Mouse (Mus musculus) testis, adult 2 months (tissue): ENCODE results near the gene Cideb. TPM values are rescaled to one million over a fixed set of nuclear protein-coding genes. Genes with fewer than 3 reads are reported as not detected.

Source experiments
- H3K27ac ChIP-seq: fragments of 200-500 bp; 2 replicates; pipeline ENCODE4 v1.5.1; 2012; ENCODE audit warnings: low read depth, low read length; ENCODE audit not compliant: control insufficient read depth, insufficient read depth
- H3K27me3 ChIP-seq: fragments of 200-500 bp; 2 replicates; pipeline ENCODE4 v1.6.1; 2012; ENCODE audit warnings: mild to moderate bottlenecking, low read length, moderate library complexity; ENCODE audit not compliant: control insufficient read depth, insufficient read depth
- H3K36me3 ChIP-seq: fragments of 200-500 bp; 2 replicates; pipeline ENCODE4 v1.6.1; 2012; ENCODE audit warnings: mild to moderate bottlenecking, low read length; ENCODE audit not compliant: control insufficient read depth, insufficient read depth
- H3K4me1 ChIP-seq: fragments of 200-500 bp; 2 replicates; pipeline ENCODE4 v1.6.1; 2012; ENCODE audit warnings: low read length; ENCODE audit not compliant: control insufficient read depth, insufficient read depth
- H3K4me3 ChIP-seq: fragments of 200-500 bp; 2 replicates; pipeline ENCODE4 v1.5.1; 2012; ENCODE audit warnings: low read depth, mild to moderate bottlenecking, low read length, moderate library complexity, mixed read lengths; ENCODE audit not compliant: control insufficient read depth
- CTCF ChIP-seq: fragments of 200-500 bp; IDR thresholded peaks from 2 replicates; pipeline ENCODE4 v1.5.1; 2012; ENCODE audit warnings: low read depth, mild to moderate bottlenecking, inconsistent platforms, low read length, moderate library complexity; ENCODE audit not compliant: control insufficient read depth, insufficient read depth, insufficient replicate concordance
- POLR2A ChIP-seq: fragments of 200-500 bp; IDR thresholded peaks from 2 replicates; pipeline ENCODE4 v1.6.1; 2012; ENCODE audit warnings: low read depth, mild to moderate bottlenecking, inconsistent platforms, low read length, moderate library complexity; ENCODE audit not compliant: control insufficient read depth
- polyA plus RNA-seq: library from polyadenylated mRNA; depleted of rRNA; stranded (reverse); fragments of >200 nt; gene quantifications from 2 replicates; pipeline ENCODE4 v1.2.3, GENCODE M21; 2012; rRNA removed

The Cideb gene
- polyA plus RNA-seq, 1 experiment = not detected

DNA sequence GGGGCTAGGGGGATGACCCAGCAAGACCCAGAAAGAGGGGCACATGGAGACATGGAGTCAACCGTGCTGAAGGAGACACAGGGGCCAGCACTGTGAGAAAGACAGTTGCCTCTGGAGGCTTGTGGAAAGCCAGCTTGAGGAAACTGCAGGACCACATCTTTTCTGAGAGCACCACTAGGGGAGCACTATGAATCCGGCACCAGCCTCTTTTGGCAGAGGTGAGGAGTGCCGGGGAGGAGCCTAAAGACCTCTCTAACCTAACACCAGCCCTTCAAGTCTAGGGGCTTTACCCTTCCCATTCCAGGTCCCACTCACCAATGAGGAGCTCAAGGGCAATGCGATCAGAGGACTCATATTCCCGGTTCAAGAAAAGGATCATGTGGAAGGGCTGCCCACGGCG, 46.5 kb downstream of the Cideb start:
- TF ChIP-seq POLR2A (no peak), CTCF (no peak)
- Histone ChIP-seq H3K4me1 (peaks cover 7% of the 10 kb centered on the region), H3K4me3 (no peak overlapping the region), H3K36me3 (no peaks in the 10 kb centered on the region), H3K27me3 (no peaks in the 10 kb centered on the region), H3K27ac (no peak overlapping the region)

- no peaks in the 10 kb centered on the region for H3K27me3 ChIP-seq
- H3K4me1 ChIP-seq = peaks cover 7% of the 10 kb centered on the region
- no peaks in the 10 kb centered on the region for H3K36me3 ChIP-seq
- no peak overlapping the region for H3K27ac ChIP-seq
- TF ChIP-seq POLR2A (no peak), CTCF (no peak)
- H3K4me3 ChIP-seq = no peak overlapping the region
Measured at GRCm38 (mm10) chr14:55709509-55709908, 48.7 kb downstream of the Cideb start.

DNA sequence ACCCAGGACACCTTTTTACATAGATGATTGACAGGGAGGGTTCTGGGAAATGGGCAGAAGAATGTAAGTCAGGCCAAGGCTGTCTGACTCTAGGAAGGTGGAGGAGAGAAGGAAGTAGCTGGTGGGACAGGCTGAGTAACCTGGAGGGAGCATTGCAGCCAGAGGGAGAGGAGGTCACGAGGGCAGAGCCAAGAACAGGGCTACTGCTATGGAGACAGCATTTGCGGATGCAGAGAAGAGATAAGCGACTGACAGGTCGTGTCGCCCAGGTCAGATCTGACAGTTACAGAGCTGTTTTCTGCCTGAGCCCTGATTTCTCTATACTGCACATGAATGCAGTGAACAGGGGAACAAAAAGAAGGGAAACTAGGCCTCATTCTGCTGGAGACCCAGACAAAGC, 50.9 kb downstream of the Cideb start:
- Histone ChIP-seq H3K4me3 (no peak overlapping the region), H3K27ac (no peak overlapping the region), H3K27me3 (no peaks in the 10 kb centered on the region), H3K36me3 (no peaks in the 10 kb centered on the region), H3K4me1 (peaks cover 4% of the 10 kb centered on the region; the same call in 1 of the 2 replicates)
- TF ChIP-seq POLR2A = no peak
- no peak for TF ChIP-seq CTCF

DNA sequence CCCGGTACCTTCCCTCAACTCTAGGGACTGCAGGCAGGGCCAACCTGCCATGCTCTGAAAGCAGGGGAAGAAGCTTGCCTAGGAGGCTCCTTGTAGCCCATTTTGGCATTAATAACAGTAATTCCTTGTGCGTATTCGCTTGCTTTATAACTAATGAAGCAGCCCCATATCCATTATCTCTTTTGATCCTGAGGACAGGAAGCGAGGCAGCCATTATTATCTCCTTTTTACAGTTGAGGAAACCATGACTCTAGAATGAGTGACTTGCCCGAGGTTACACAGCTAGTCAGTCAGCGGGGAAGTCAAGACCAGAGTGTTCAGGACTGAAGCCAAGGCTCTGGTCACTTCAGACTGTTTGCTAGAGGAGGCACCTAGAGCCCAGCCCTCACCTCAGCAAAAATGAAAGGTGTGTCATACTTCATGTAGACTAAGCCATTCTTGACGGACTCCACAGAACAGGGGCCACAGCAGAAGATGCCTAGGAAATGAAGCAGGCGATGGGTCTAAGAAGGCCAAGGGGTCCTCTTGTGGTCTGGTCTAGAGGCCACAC, 52.1 kb downstream of the Cideb start:
- TF ChIP-seq CTCF (no peak), POLR2A (no peak)
- Histone ChIP-seq H3K4me1 (no peaks in the 10 kb centered on the region; the same call in 1 of the 2 replicates), H3K36me3 (no peaks in the 10 kb centered on the region), H3K27ac (no peak overlapping the region), H3K27me3 (no peaks in the 10 kb centered on the region), H3K4me3 (no peak overlapping the region)

Other genes starting within 250 kb of the Cideb start
- 0.06 and 0.29 TPM in 2 replicates for gene Cpne6, start 248.0 kb downstream of the Cideb start, polyA plus RNA-seq
- gene Nrl, start 233.5 kb downstream of the Cideb start, polyA plus RNA-seq = 0.20 and 0.37 TPM in 2 replicates
- 2.8 and 5.7 TPM in 2 replicates for gene Pck2, start 218.2 kb downstream of the Cideb start, polyA plus RNA-seq
- gene Dcaf11, start 198.5 kb downstream of the Cideb start, polyA plus RNA-seq = 54.5 and 60.7 TPM in 2 replicates
- gene A730061H03Rik, start 198.1 kb downstream of the Cideb start, polyA plus RNA-seq = 2.1 and 2.3 TPM in 2 replicates
- 40.2 and 52.7 TPM in 2 replicates for gene Fitm1, start 182.8 kb downstream of the Cideb start, polyA plus RNA-seq
- 7.6 and 8.4 TPM in 2 replicates for gene Psme1, start 180.3 kb downstream of the Cideb start, polyA plus RNA-seq
- gene Emc9, start 173.2 kb downstream of the Cideb start, polyA plus RNA-seq = 5.8 and 6.4 TPM in 2 replicates
- gene Psme2, start 167.3 kb downstream of the Cideb start, polyA plus RNA-seq = 10.2 and 14.9 TPM in 2 replicates
- gene Rnf31, start 166.8 kb downstream of the Cideb start, polyA plus RNA-seq = 7.8 and 8.9 TPM in 2 replicates
- 4.1 and 4.4 TPM in 2 replicates for gene Irf9, start 154.9 kb downstream of the Cideb start, polyA plus RNA-seq
- 65.8 and 78.1 TPM in 2 replicates for gene Rec8, start 140.4 kb downstream of the Cideb start, polyA plus RNA-seq
- gene Ipo4, start 122.5 kb downstream of the Cideb start, polyA plus RNA-seq = 519 and 558 TPM in 2 replicates
- gene Gm49378, start 120.6 kb downstream of the Cideb start, polyA plus RNA-seq = 1.9 and 2.1 TPM in 2 replicates
- gene Tm9sf1, start 114.7 kb downstream of the Cideb start, polyA plus RNA-seq = 18.2 and 21.3 TPM in 2 replicates
- gene Tssk4, start 108.3 kb downstream of the Cideb start, polyA plus RNA-seq = 197 and 200 TPM in 2 replicates
- 4.1 TPM in 2 replicates for gene Mdp1, start 98.0 kb downstream of the Cideb start, polyA plus RNA-seq
- 29.6 and 35.9 TPM in 2 replicates for gene Gmpr2, start 86.5 kb downstream of the Cideb start, polyA plus RNA-seq
- gene Nedd8, start 86.3 kb downstream of the Cideb start, polyA plus RNA-seq = 196 and 222 TPM in 2 replicates
- 26.8 and 30.0 TPM in 2 replicates for gene Tinf2, start 76.6 kb downstream of the Cideb start, polyA plus RNA-seq
- gene Tgm1, start 44.5 kb downstream of the Cideb start, polyA plus RNA-seq = 0.27 and 0.65 TPM in 2 replicates
- gene Rabggta, start 36.2 kb downstream of the Cideb start, polyA plus RNA-seq = 40.9 and 41.4 TPM in 2 replicates
- gene Dhrs1, start 12.8 kb downstream of the Cideb start, polyA plus RNA-seq = 322 and 330 TPM in 2 replicates
- gene Nop9, start 12.8 kb downstream of the Cideb start, polyA plus RNA-seq = 142 and 144 TPM in 2 replicates
- 0.07 and 0.11 TPM in 2 replicates for gene Ltb4r2, start 3.0 kb upstream of the Cideb start, polyA plus RNA-seq
- gene Ltb4r1, start 7.5 kb upstream of the Cideb start, polyA plus RNA-seq = 0.11 and 0.20 TPM in 2 replicates
- gene Adcy4, start 25.6 kb upstream of the Cideb start, polyA plus RNA-seq = 0.38 and 0.82 TPM in 2 replicates
- 4.1 and 4.8 TPM in 2 replicates for gene Ripk3, start 30.4 kb upstream of the Cideb start, polyA plus RNA-seq
- gene Nfatc4, start 64.7 kb upstream of the Cideb start, polyA plus RNA-seq = 0.58 and 0.83 TPM in 2 replicates
- 0.41 and 0.51 TPM in 2 replicates for gene Nynrin, start 95.6 kb upstream of the Cideb start, polyA plus RNA-seq
- gene Cbln3, start 125.9 kb upstream of the Cideb start, polyA plus RNA-seq = 1.0 and 1.1 TPM in 2 replicates
- gene Khnyn, start 126.5 kb upstream of the Cideb start, polyA plus RNA-seq = 5.0 and 5.1 TPM in 2 replicates
- gene Sdr39u1, start 141.8 kb upstream of the Cideb start, polyA plus RNA-seq = 50.7 and 55.1 TPM in 2 replicates
- 0.10 TPM in 1 of 2 replicates, not detected in the other for gene Cma1, start 186.2 kb upstream of the Cideb start, polyA plus RNA-seq
- not detected in 2 replicates for gene Cma2, start 192.5 kb upstream of the Cideb start, polyA plus RNA-seq